Mouse (Mus musculus): Measurements from ENCODE around the gene Slc6a11. TPM values are rescaled to one million over a fixed set of nuclear protein-coding genes. Genes with fewer than 3 reads are reported as not detected.

Gene Slc6a11
- polyA plus RNA-seq, 1 experiment from 2014 or later, result 0.08 TPM

DNA sequence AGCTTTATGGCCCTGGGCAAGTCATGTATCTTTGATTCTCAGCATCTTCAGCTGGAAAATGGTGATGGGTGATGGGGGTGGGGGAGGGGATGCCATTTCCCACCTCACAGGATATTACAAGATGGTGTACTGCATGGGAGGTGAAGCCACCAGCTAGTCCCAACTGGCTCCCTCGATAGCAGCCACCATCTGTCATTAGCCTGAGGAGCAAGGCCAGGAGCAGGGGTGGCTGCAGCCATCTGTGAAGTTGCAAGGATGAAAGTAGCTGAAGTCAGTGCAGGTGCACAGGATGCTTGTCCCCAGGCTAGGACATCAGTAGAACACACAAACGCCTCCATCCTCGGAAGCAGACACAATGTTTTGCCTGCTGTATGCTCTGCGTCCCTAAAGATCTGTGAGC, 159.9 kb downstream of the Slc6a11 start:
- Histone ChIP-seq H3K4me3 (ENCODE audit: low read depth, low read length) (no peak overlapping the region), H3K36me3 (ENCODE audit: control insufficient read depth, insufficient read depth, low read length) (no peaks in the 10 kb centered on the region), H3K27ac (replicated peaks; ENCODE audit: low read depth, low read length) (no peak overlapping the region), H3K4me1 (ENCODE audit: control insufficient read depth, insufficient read depth, low read length) (no peaks in the 10 kb centered on the region), H3K4me2 (ENCODE audit: low read depth, severe bottlenecking) (no peak overlapping the region), H3K27me3 (ENCODE audit: control insufficient read depth, insufficient read depth, low read length) (peaks cover 14% of the 10 kb centered on the region), H3K9me3 (ENCODE audit: control insufficient read depth, low read length) (no peaks in the 10 kb centered on the region), H3K9ac (ENCODE audit: low read length) (no peak overlapping the region)
- 62% methylated on average over 4 of the region's 4 CpGs for WGBS
- DNase-seq (ENCODE audit: low spot score), result no peak
- no peak for ATAC-seq (ENCODE audit: insufficient number of reproducible peaks, low FRiP score, low TSS enrichment, low read depth)

DNA sequence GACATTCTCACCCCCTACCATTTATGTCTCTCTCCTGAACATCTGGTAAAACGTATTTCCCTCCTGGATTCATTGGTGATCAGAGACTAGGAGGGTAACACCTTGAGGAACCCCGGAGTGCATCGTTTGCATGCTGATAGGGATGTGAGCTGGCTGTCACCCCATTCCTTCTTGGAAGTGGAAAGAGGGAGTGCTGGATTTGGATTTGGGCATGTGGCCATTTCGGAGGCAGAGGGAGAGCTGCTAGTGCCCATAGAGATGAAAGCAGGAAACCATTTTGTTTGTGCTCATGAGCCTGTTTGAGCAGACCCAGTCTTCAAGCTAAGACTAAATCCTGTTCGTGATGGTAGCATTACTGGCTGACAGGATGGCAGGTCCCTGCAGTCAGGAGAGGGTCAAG, 160.4 kb downstream of the Slc6a11 start:
- Histone ChIP-seq H3K4me1 (ENCODE audit: control insufficient read depth, insufficient read depth, low read length) (no peaks in the 10 kb centered on the region), H3K27ac (replicated peaks; ENCODE audit: low read depth, low read length) (no peak overlapping the region), H3K36me3 (ENCODE audit: control insufficient read depth, insufficient read depth, low read length) (no peaks in the 10 kb centered on the region), H3K4me3 (ENCODE audit: low read depth, low read length) (no peak overlapping the region), H3K9ac (ENCODE audit: low read length) (no peak overlapping the region), H3K4me2 (ENCODE audit: low read depth, severe bottlenecking) (no peak overlapping the region), H3K27me3 (ENCODE audit: control insufficient read depth, insufficient read depth, low read length) (peaks cover 14% of the 10 kb centered on the region; the same call in 1 of the 2 replicates), H3K9me3 (ENCODE audit: control insufficient read depth, low read length) (no peaks in the 10 kb centered on the region)
- 39% methylated on average over 5 of the region's 5 CpGs for WGBS
- no peak for ATAC-seq (ENCODE audit: insufficient number of reproducible peaks, low FRiP score, low TSS enrichment, low read depth)
- DNase-seq (ENCODE audit: low spot score), result no peak

DNA sequence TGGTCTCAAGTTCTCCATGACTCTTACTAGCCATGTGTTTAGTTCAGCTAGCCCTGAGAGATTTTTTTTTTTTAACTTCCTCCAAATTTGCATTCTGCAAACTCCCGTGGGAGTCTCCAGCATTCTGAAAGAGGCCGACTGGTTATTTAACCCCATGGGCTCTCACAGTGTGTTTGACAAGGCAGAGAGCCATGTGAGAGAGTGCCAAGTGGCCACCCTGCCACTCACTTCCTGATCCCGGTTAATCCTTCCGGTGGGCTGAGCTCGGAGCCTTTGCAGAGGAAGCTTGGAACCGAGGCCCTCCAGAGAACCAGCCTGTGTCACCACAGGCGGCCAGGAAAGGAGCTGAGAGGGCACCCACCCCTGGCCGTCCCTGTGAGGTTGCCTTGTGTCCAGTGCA, 162.5 kb downstream of the Slc6a11 start:
- H3K4me1 ChIP-seq (ENCODE audit: control insufficient read depth, insufficient read depth, low read length), result no peaks in the 10 kb centered on the region
- ATAC-seq (ENCODE audit: insufficient number of reproducible peaks, low FRiP score, low TSS enrichment, low read depth), result no peak
- H3K27me3 ChIP-seq (ENCODE audit: control insufficient read depth, insufficient read depth, low read length), result peaks cover 8% of the 10 kb centered on the region; the same call in 1 of the 2 replicates

DNA sequence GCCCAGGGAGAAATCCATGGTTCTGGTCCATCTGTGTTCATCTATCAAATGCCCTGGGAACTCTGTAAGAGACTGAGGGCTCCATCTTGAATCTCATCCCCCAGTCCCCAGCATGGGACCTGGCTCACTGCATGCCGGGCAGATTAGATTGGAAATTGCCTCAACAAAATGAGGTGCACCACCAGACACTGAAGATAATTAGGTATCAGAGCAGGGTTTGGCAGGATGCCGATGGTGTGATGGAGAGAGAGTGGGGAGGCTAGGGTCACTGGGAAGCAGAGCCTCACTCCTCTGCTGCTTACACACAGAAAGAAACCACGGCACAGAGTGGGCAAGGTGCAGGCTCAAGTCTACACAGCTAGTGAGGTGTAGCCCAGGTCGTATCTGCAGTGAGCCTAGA, 164.0 kb downstream of the Slc6a11 start:
- H3K9ac ChIP-seq (ENCODE audit: low read length), result no peak overlapping the region
- ATAC-seq (ENCODE audit: insufficient number of reproducible peaks, low FRiP score, low TSS enrichment, low read depth) (no peak), DNase-seq (ENCODE audit: low spot score) (no peak)
- H3K4me3 ChIP-seq (ENCODE audit: low read depth, low read length), result no peak overlapping the region
- no peak overlapping the region for H3K4me2 ChIP-seq (ENCODE audit: low read depth, severe bottlenecking)
- no peaks in the 10 kb centered on the region for H3K4me1 ChIP-seq (ENCODE audit: control insufficient read depth, insufficient read depth, low read length)
- no peaks in the 10 kb centered on the region for H3K36me3 ChIP-seq (ENCODE audit: control insufficient read depth, insufficient read depth, low read length)
- no peak overlapping the region for H3K27ac ChIP-seq (replicated peaks; ENCODE audit: low read depth, low read length)
- H3K27me3 ChIP-seq (ENCODE audit: control insufficient read depth, insufficient read depth, low read length), result peaks cover 3% of the 10 kb centered on the region; the same call in 1 of the 2 replicates
- H3K9me3 ChIP-seq (ENCODE audit: control insufficient read depth, low read length), result no peaks in the 10 kb centered on the region
- 81% methylated on average over 4 of the region's 4 CpGs for WGBS

More for the DNA sequence above, 162.5 kb downstream of the Slc6a11 start:
- Histone ChIP-seq H3K36me3 (ENCODE audit: control insufficient read depth, insufficient read depth, low read length) (no peaks in the 10 kb centered on the region), H3K9me3 (ENCODE audit: control insufficient read depth, low read length) (no peaks in the 10 kb centered on the region), H3K27ac (replicated peaks; ENCODE audit: low read depth, low read length) (no peak overlapping the region), H3K4me2 (ENCODE audit: low read depth, severe bottlenecking) (no peak overlapping the region), H3K9ac (ENCODE audit: low read length) (no peak overlapping the region), H3K4me3 (ENCODE audit: low read depth, low read length) (no peak overlapping the region)
- DNase-seq (ENCODE audit: low spot score), result no peak
- 41% methylated on average over 8 of the region's 8 CpGs for WGBS

DNA sequence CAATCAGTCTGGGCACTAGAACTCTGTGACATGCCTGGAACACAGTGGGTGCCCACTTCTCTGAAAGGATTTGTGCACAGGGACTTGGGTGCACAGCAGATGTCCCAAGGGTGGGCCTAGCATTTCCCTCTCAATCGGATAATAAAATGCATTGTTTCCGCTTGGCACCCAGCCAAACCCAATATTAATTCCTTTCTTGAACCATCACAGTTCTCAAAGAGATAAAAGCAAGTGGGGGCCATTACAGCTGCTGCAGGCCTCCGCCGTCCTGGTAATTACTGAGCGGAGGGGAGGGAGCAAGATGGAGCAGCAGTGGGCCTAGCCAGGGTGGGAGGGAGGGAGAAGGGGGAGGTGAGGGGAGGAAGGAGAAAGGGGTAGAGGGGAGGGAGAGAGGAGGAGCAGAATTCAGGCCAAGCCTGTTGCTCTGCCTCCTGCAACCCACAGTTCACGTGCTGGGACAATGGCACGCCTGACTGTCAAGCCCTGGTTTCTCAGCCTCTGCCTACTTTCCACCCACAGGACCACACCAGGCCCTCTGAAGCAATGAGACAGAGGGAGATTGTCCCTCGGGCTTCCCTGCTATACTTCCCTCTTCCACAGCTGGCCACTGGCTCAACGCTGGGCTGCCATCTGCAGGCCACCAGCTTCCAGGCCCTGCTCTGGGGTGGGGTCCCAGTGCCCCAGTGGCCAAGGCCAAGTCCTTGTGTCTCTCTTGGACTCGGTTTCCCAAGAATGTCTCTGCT, 166.4 kb downstream of the Slc6a11 start:
- no peak overlapping the region for H3K27ac ChIP-seq (replicated peaks; ENCODE audit: low read depth, low read length)
- no peaks in the 10 kb centered on the region for H3K36me3 ChIP-seq (ENCODE audit: control insufficient read depth, insufficient read depth, low read length)
- 33% methylated on average over 10 of the region's 10 CpGs for WGBS
- H3K4me1 ChIP-seq (ENCODE audit: control insufficient read depth, insufficient read depth, low read length), result no peaks in the 10 kb centered on the region
- no peaks in the 10 kb centered on the region for H3K9me3 ChIP-seq (ENCODE audit: control insufficient read depth, low read length)
- H3K27me3 ChIP-seq (ENCODE audit: control insufficient read depth, insufficient read depth, low read length), result no peaks in the 10 kb centered on the region
- no peak overlapping the region for H3K4me2 ChIP-seq (ENCODE audit: low read depth, severe bottlenecking)
- no peak overlapping the region for H3K9ac ChIP-seq (ENCODE audit: low read length)
- no peak for ATAC-seq (ENCODE audit: insufficient number of reproducible peaks, low FRiP score, low TSS enrichment, low read depth)
- H3K4me3 ChIP-seq (ENCODE audit: low read depth, low read length), result no peak overlapping the region
- DNase-seq (ENCODE audit: low spot score), result no peak

Other genes starting within 250 kb of the Slc6a11 start
- gene Atp2b2, start 88.6 kb upstream of the Slc6a11 start, polyA plus RNA-seq (2014; fragmentation: Nextera tagmentation; extraction: Ambion mirVana), result 0.07 and 0.09 TPM in 2 replicates
- 0.03 TPM in 1 of 2 replicates, not detected in the other for gene Slc6a1, start 151.4 kb downstream of the Slc6a11 start, polyA plus RNA-seq (2014; fragmentation: Nextera tagmentation; extraction: Ambion mirVana)

All from limb, embryonic 11.5 days (tissue).